35 mouse cellular contexts compared by ENCODE assay signal in genomic region chr9:99001326-99001725, GRCm38 (mm10). TPM values are rescaled to one million over a fixed set of nuclear protein-coding genes. Genes with fewer than 3 reads are reported as not detected.
"Had no signal": no experiment of that assay in that cellular context is flagged by ENCODE, and none has a peak within 500 bp of the region (broad histone marks: within the 10 kb centered on the region; RNA-seq: fewer than 3 reads in every experiment).

No protein-coding gene starts in this region.

- H3K4me1 ChIP-seq: heart, embryonic 10.5 days; hindbrain, embryonic 10.5 days; hindbrain, embryonic 12.5 days; intestine, embryonic 15.5 days; limb, embryonic 13.5 days; limb, embryonic 15.5 days had no signal

- ATAC-seq: hindbrain, embryonic 16.5 days; inflammation-experienced regulatory T-cells, adult 6 months; intestine, embryonic 15.5 days; intestine, postnatal 0 days had no signal

- H3K27ac ChIP-seq: heart, embryonic 10.5 days; hindbrain, embryonic 10.5 days; hindbrain, embryonic 12.5 days; hindbrain, embryonic 14.5 days; intestine, embryonic 15.5 days; limb, embryonic 13.5 days; limb, embryonic 15.5 days had no signal

- H3K4me3 ChIP-seq: heart, embryonic 10.5 days; heart, embryonic 12.5 days; hindbrain, embryonic 10.5 days; hindbrain, embryonic 12.5 days; intestine, embryonic 15.5 days; layer of hippocampus, adult 2 months; limb, embryonic 13.5 days; limb, embryonic 15.5 days had no signal

- DNase-seq: gastrocnemius, postnatal 14 days; gastrocnemius, postnatal 36 days; heart, postnatal 10 days; heart, postnatal 4 days; kidney, adult 18-20 months; kidney, adult 8-10 months; kidney, postnatal 10 days; kidney, postnatal 25 days; kidney, postnatal 4 days; left cerebral cortex, postnatal 4 days had no signal

RNA-seq across cellular contexts. Expression of gene Gm1123, which starts 34.2 kb away (rescaled TPM):
- total RNA-seq: gastrocnemius, adult 18-20 months; gastrocnemius, adult 8-10 months; gastrocnemius, postnatal 14 days; gastrocnemius, postnatal 36 days; heart, adult 8-10 months; heart, postnatal 10 days; heart, postnatal 25 days; heart, postnatal 4 days; left cerebral cortex, adult 18-20 months; left cerebral cortex, postnatal 25 days; left cerebral cortex, postnatal 4 days; liver, adult 2 months had no signal
- polyA plus RNA-seq: gonadal fat pad, adult 2 months; heart, embryonic 10.5 days; hindbrain, embryonic 10.5 days; hindbrain, embryonic 12.5 days; kidney, embryonic 14.5 days; limb, embryonic 11.5 days; limb, embryonic 13.5 days; limb, embryonic 15.5 days; liver, adult 2 months had no signal

RNA-seq across cellular contexts. Expression of gene Foxl2, which starts 46.2 kb away (rescaled TPM):
- total RNA-seq: gastrocnemius, adult 8-10 months; gastrocnemius, postnatal 14 days; gastrocnemius, postnatal 36 days; heart, adult 18-20 months; heart, adult 8-10 months; heart, postnatal 10 days; heart, postnatal 25 days; heart, postnatal 4 days; liver, adult 2 months had no signal
- polyA plus RNA-seq: heart, embryonic 12.5 days; heart, embryonic 14.5 days; inflammation-experienced regulatory T-cells, adult 6 months; intestine, embryonic 15.5 days; intestine, postnatal 0 days; kidney, embryonic 14.5 days; kidney, embryonic 16.5 days; limb, embryonic 11.5 days; limb, embryonic 13.5 days; liver, adult 2 months had no signal
